Mouse (Mus musculus): Measurements from ENCODE around the gene Gramd1a.

DNA sequence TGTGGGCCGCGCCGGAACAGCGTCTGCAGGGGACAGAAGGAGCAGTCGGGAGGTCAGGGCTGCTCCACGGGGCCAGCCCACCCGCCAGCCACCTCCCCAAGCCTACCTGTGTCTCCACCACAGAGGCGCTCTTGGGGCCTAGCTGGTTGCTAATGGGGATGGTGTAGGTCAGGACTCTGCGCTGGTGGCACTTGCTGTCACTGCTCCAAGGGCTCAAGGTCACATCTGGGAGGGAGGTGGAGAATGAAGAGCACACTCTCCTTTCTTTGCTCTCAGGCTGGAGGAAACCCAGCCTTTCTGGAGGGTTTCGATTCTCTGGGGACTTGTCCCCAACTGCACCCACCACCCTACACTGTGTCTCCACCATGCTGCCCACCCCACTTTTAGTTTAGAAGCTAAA is 20.0 kb downstream of the Gramd1a start:
- TF ChIP-seq EP300 (IDR thresholded peaks at IDR 0.05; ENCODE audit: insufficient read depth, low read depth, low read length) (no peak), CTCF (IDR thresholded peaks at IDR 0.05; ENCODE audit: low read depth, low read length) (no peak), POLR2A (IDR thresholded peaks at IDR 0.05; ENCODE audit: insufficient read depth, low read length) (no peak)
